Mouse (Mus musculus): ENCODE results near the gene Olfr1375. TPM values are rescaled to one million over a fixed set of nuclear protein-coding genes. Genes with fewer than 3 reads are reported as not detected.
"Not testable (repeated sequence)": the region's sequence is repeated elsewhere in the genome, so short reads cannot be mapped to it uniquely, and the experiment has no call there.

Gene Olfr1375
- not detected in 2 replicates for polyA plus RNA-seq (2014; fragmentation: Nextera tagmentation; extraction: Ambion mirVana)

- not testable (repeated sequence) for H3K4me1 ChIP-seq (ENCODE audit: control insufficient read depth, insufficient read depth, low read length); H3K36me3 ChIP-seq (ENCODE audit: control insufficient read depth, insufficient read depth, low read length); H3K27me3 ChIP-seq (ENCODE audit: control insufficient read depth, insufficient read depth, low read length); H3K27ac ChIP-seq (ENCODE audit: low read length); ATAC-seq (ENCODE audit: insufficient number of reproducible peaks, insufficient read depth, low FRiP score, low read depth); H3K9ac ChIP-seq (replicated peaks; ENCODE audit: low read depth, low read length); H3K4me3 ChIP-seq (ENCODE audit: low read depth, low read length); H3K9me3 ChIP-seq (ENCODE audit: control insufficient read depth, low read depth, low read length); H3K4me2 ChIP-seq (replicated peaks; ENCODE audit: low read depth, low read length)
- WGBS, result 74% methylated on average over 3 of the region's 3 CpGs
These were observed at the start of gene Olfr1375 for GRCm38 (mm10) chr11:51047809-51048208. Gene Olfr1375, plus strand, starts transcription at chr11:51048109.

GRCm38 (mm10) chr11:51003296-51003695 lies 44.6 kb upstream of the Olfr1375 start, which contains the start of gene Olfr51:
Gene Olfr51, plus strand, starts transcription at chr11:51003596.
- Histone ChIP-seq H3K9ac (replicated peaks; ENCODE audit: low read depth, low read length) (no peak within 1 kb of the TSS), H3K9me3 (ENCODE audit: control insufficient read depth, low read depth, low read length) (no peaks in the 10 kb centered on the region), H3K27ac (ENCODE audit: low read length) (no peak within 1 kb of the TSS), H3K27me3 (ENCODE audit: control insufficient read depth, insufficient read depth, low read length) (no peaks in the 10 kb centered on the region), H3K4me3 (ENCODE audit: low read depth, low read length) (no peak within 1 kb of the TSS), H3K4me1 (ENCODE audit: control insufficient read depth, insufficient read depth, low read length) (no peaks in the 10 kb centered on the region), H3K36me3 (ENCODE audit: control insufficient read depth, insufficient read depth, low read length) (no peaks in the 10 kb centered on the region), H3K4me2 (replicated peaks; ENCODE audit: low read depth, low read length) (no peak within 1 kb of the TSS)
- no peak for ATAC-seq (ENCODE audit: insufficient number of reproducible peaks, insufficient read depth, low FRiP score, low read depth)
- WGBS, result 68% methylated on average over 5 of the region's 5 CpGs

- no peak for ATAC-seq (ENCODE audit: insufficient number of reproducible peaks, insufficient read depth, low FRiP score, low read depth)
- H3K36me3 ChIP-seq (ENCODE audit: control insufficient read depth, insufficient read depth, low read length), result no peaks in the 10 kb centered on the region
- 53% methylated on average over 5 of the region's 5 CpGs for WGBS
- no peak overlapping the region for H3K4me3 ChIP-seq (ENCODE audit: low read depth, low read length)
- H3K9ac ChIP-seq (replicated peaks; ENCODE audit: low read depth, low read length), result no peak overlapping the region
- H3K27ac ChIP-seq (ENCODE audit: low read length), result no peak overlapping the region
- no peaks in the 10 kb centered on the region for H3K4me1 ChIP-seq (ENCODE audit: control insufficient read depth, insufficient read depth, low read length)
- H3K9me3 ChIP-seq (ENCODE audit: control insufficient read depth, low read depth, low read length), result no peaks in the 10 kb centered on the region
- H3K27me3 ChIP-seq (ENCODE audit: control insufficient read depth, insufficient read depth, low read length), result no peaks in the 10 kb centered on the region
- H3K4me2 ChIP-seq (replicated peaks; ENCODE audit: low read depth, low read length), result no peak overlapping the region
These were observed 36.1 kb upstream of the Olfr1375 start for GRCm38 (mm10) chr11:51011821-51012220.

GRCm38 (mm10) chr11:51013936-51014335 lies 34.0 kb upstream of the Olfr1375 start, which contains the start of gene Olfr54:
Gene Olfr54, plus strand, starts transcription at chr11:51014236.
- Histone ChIP-seq H3K4me3 (ENCODE audit: low read depth, low read length) (no peak within 1 kb of the TSS), H3K36me3 (ENCODE audit: control insufficient read depth, insufficient read depth, low read length) (no peaks in the 10 kb centered on the region), H3K4me2 (replicated peaks; ENCODE audit: low read depth, low read length) (no peak within 1 kb of the TSS), H3K4me1 (ENCODE audit: control insufficient read depth, insufficient read depth, low read length) (no peaks in the 10 kb centered on the region), H3K9me3 (ENCODE audit: control insufficient read depth, low read depth, low read length) (no peaks in the 10 kb centered on the region), H3K27me3 (ENCODE audit: control insufficient read depth, insufficient read depth, low read length) (no peaks in the 10 kb centered on the region), H3K9ac (replicated peaks; ENCODE audit: low read depth, low read length) (no peak within 1 kb of the TSS), H3K27ac (ENCODE audit: low read length) (no peak within 1 kb of the TSS)
- WGBS, result 56% methylated on average over 1 of the region's 1 CpGs
- ATAC-seq (ENCODE audit: insufficient number of reproducible peaks, insufficient read depth, low FRiP score, low read depth), result no peak

GRCm38 (mm10) chr11:51016341-51016740 lies 31.6 kb upstream of the Olfr1375 start:
- H3K9ac ChIP-seq (replicated peaks; ENCODE audit: low read depth, low read length), result no peak overlapping the region
- 46% methylated on average over 2 of the region's 2 CpGs for WGBS
- no peaks in the 10 kb centered on the region for H3K36me3 ChIP-seq (ENCODE audit: control insufficient read depth, insufficient read depth, low read length)
- H3K4me3 ChIP-seq (ENCODE audit: low read depth, low read length), result no peak overlapping the region
- H3K4me2 ChIP-seq (replicated peaks; ENCODE audit: low read depth, low read length), result no peak overlapping the region
- no peaks in the 10 kb centered on the region for H3K4me1 ChIP-seq (ENCODE audit: control insufficient read depth, insufficient read depth, low read length)
- no peaks in the 10 kb centered on the region for H3K27me3 ChIP-seq (ENCODE audit: control insufficient read depth, insufficient read depth, low read length)
- ATAC-seq (ENCODE audit: insufficient number of reproducible peaks, insufficient read depth, low FRiP score, low read depth), result no peak
- H3K27ac ChIP-seq (ENCODE audit: low read length), result no peak overlapping the region
- no peaks in the 10 kb centered on the region for H3K9me3 ChIP-seq (ENCODE audit: control insufficient read depth, low read depth, low read length)

- H3K36me3 ChIP-seq (ENCODE audit: control insufficient read depth, insufficient read depth, low read length); H3K4me1 ChIP-seq (ENCODE audit: control insufficient read depth, insufficient read depth, low read length); ATAC-seq (ENCODE audit: insufficient number of reproducible peaks, insufficient read depth, low FRiP score, low read depth); H3K9me3 ChIP-seq (ENCODE audit: control insufficient read depth, low read depth, low read length); H3K4me2 ChIP-seq (replicated peaks; ENCODE audit: low read depth, low read length); H3K27me3 ChIP-seq (ENCODE audit: control insufficient read depth, insufficient read depth, low read length); H3K4me3 ChIP-seq (ENCODE audit: low read depth, low read length); H3K27ac ChIP-seq (ENCODE audit: low read length); H3K9ac ChIP-seq (replicated peaks; ENCODE audit: low read depth, low read length): not testable (repeated sequence)
- 87% methylated on average over 10 of the region's 11 CpGs for WGBS
These were observed 21.1 kb upstream of the Olfr1375 start for GRCm38 (mm10) chr11:51026811-51027210.

- H3K4me1 ChIP-seq (ENCODE audit: control insufficient read depth, insufficient read depth, low read length); H3K4me3 ChIP-seq (ENCODE audit: low read depth, low read length); H3K36me3 ChIP-seq (ENCODE audit: control insufficient read depth, insufficient read depth, low read length); H3K9me3 ChIP-seq (ENCODE audit: control insufficient read depth, low read depth, low read length); H3K27me3 ChIP-seq (ENCODE audit: control insufficient read depth, insufficient read depth, low read length); H3K4me2 ChIP-seq (replicated peaks; ENCODE audit: low read depth, low read length); ATAC-seq (ENCODE audit: insufficient number of reproducible peaks, insufficient read depth, low FRiP score, low read depth); H3K27ac ChIP-seq (ENCODE audit: low read length); H3K9ac ChIP-seq (replicated peaks; ENCODE audit: low read depth, low read length): not testable (repeated sequence)
- whole genome bisulfite sequencing, result 72% methylated on average over 8 of the region's 8 CpGs
These were observed 18.5 kb upstream of the Olfr1375 start for GRCm38 (mm10) chr11:51029381-51029780.

- Histone ChIP-seq H3K9ac (replicated peaks; ENCODE audit: low read depth, low read length) (no peak overlapping the region), H3K4me3 (ENCODE audit: low read depth, low read length) (no peak overlapping the region), H3K9me3 (ENCODE audit: control insufficient read depth, low read depth, low read length) (no peaks in the 10 kb centered on the region), H3K27me3 (ENCODE audit: control insufficient read depth, insufficient read depth, low read length) (no peaks in the 10 kb centered on the region), H3K4me1 (ENCODE audit: control insufficient read depth, insufficient read depth, low read length) (no peaks in the 10 kb centered on the region), H3K36me3 (ENCODE audit: control insufficient read depth, insufficient read depth, low read length) (no peaks in the 10 kb centered on the region), H3K27ac (ENCODE audit: low read length) (no peak overlapping the region), H3K4me2 (replicated peaks; ENCODE audit: low read depth, low read length) (no peak overlapping the region)
- ATAC-seq (ENCODE audit: insufficient number of reproducible peaks, insufficient read depth, low FRiP score, low read depth), result no peak
- WGBS, result 70% methylated on average over 2 of the region's 2 CpGs
These were observed 17.7 kb upstream of the Olfr1375 start for GRCm38 (mm10) chr11:51030225-51030624.

GRCm38 (mm10) chr11:51032851-51033250 lies 15.1 kb upstream of the Olfr1375 start:
- H3K36me3 ChIP-seq (ENCODE audit: control insufficient read depth, insufficient read depth, low read length), result no peaks in the 10 kb centered on the region
- H3K4me3 ChIP-seq (ENCODE audit: low read depth, low read length), result no peak overlapping the region
- 25% methylated on average over 1 of the region's 1 CpGs for WGBS
- H3K4me1 ChIP-seq (ENCODE audit: control insufficient read depth, insufficient read depth, low read length), result no peaks in the 10 kb centered on the region
- no peak for ATAC-seq (ENCODE audit: insufficient number of reproducible peaks, insufficient read depth, low FRiP score, low read depth)
- H3K27ac ChIP-seq (ENCODE audit: low read length), result no peak overlapping the region
- H3K4me2 ChIP-seq (replicated peaks; ENCODE audit: low read depth, low read length), result no peak overlapping the region
- H3K27me3 ChIP-seq (ENCODE audit: control insufficient read depth, insufficient read depth, low read length), result no peaks in the 10 kb centered on the region
- H3K9ac ChIP-seq (replicated peaks; ENCODE audit: low read depth, low read length), result no peak overlapping the region
- no peaks in the 10 kb centered on the region for H3K9me3 ChIP-seq (ENCODE audit: control insufficient read depth, low read depth, low read length)
